Mouse (Mus musculus) G1E (cell line): Measurements from ENCODE around the gene Pnpla1. TPM values are rescaled to one million over a fixed set of nuclear protein-coding genes. Genes with fewer than 3 reads are reported as not detected.

ENCODE experiments used
- ATAC-seq: 2 replicates; pipeline ENCODE4 v1.8.0; 2016; ENCODE audit warnings: mild to moderate bottlenecking; ENCODE audit not compliant: insufficient number of reproducible peaks, poor library complexity, low FRiP score, severe bottlenecking; ENCODE audit errors: extremely low read depth
- DNase-seq: peaks from one replicate; pipeline ENCODE4 v3.0.0; 2012; ENCODE audit warnings: low spot score
- H3K27me3 ChIP-seq: 2 replicates; pipeline ENCODE4 v1.6.1; 2012; ENCODE audit warnings: mild to moderate bottlenecking, low read length, inconsistent platforms; ENCODE audit not compliant: insufficient read depth
- H3K36me3 ChIP-seq: replicated peaks from 2 replicates; pipeline ENCODE3; 2012; ENCODE audit warnings: mild to moderate bottlenecking, inconsistent platforms
- H3K4me1 ChIP-seq: 2 replicates; pipeline ENCODE4 v1.6.1; 2012; ENCODE audit warnings: low read depth, low read length, inconsistent platforms, mixed read lengths; ENCODE audit not compliant: insufficient read depth
- H3K4me3 ChIP-seq: 2 replicates; pipeline ENCODE4 v1.5.1; 2012; ENCODE audit warnings: low read depth, mild to moderate bottlenecking, inconsistent platforms, low read length, moderate library complexity, mixed read lengths
- H3K9me3 ChIP-seq: replicated peaks from 2 replicates; pipeline ENCODE4 v1.6.1; 2012; ENCODE audit warnings: inconsistent platforms
- CTCF ChIP-seq: IDR thresholded peaks from 2 replicates; pipeline ENCODE4 v1.5.1; 2012; ENCODE audit warnings: low read depth, low read length, inconsistent platforms, mixed read lengths
- GATA1 ChIP-seq: IDR thresholded peaks from 2 replicates; pipeline ENCODE4 v1.6.1; 2012; ENCODE audit warnings: borderline replicate concordance, low read length, inconsistent platforms, mixed read lengths
- GATA2 ChIP-seq: IDR thresholded peaks from 2 replicates; pipeline ENCODE4 v1.6.1; 2012; ENCODE audit warnings: low read depth, low read length, inconsistent platforms, borderline replicate concordance
- POLR2AphosphoS5 ChIP-seq: IDR thresholded peaks from 2 replicates; pipeline ENCODE4 v1.6.1; 2012; ENCODE audit warnings: low read depth, low read length, inconsistent platforms; ENCODE audit not compliant: insufficient replicate concordance
- TAL1 ChIP-seq: conservative IDR thresholded peaks from 2 replicates; pipeline ENCODE4 v1.6.1; 2012; ENCODE audit warnings: low read depth, low read length, inconsistent platforms, mixed read lengths
- polyA plus RNA-seq: library from polyadenylated mRNA; stranded (reverse); fragments of >175 nt; gene quantifications from 2 replicates; pipeline ENCODE4 v1.2.3, GENCODE M21; 2012
- total RNA-seq, 2 experiments: library from RNA; stranded (forward) in 1 of 2; stranded (reverse) in 1 of 2; fragments of 200-1000 nt in 1 of 2; fragments of >200 nt in 1 of 2; fragmentation: Nextera tagmentation in 1 of 2; gene quantifications; 2 replicates each; pipeline ENCODE4 v1.2.3; 2014 to 2017

The Pnpla1 gene
- total and polyA plus RNA-seq, 3 experiments, result not detected

GRCm38 (mm10) chr17:28875316-28875715 is 17.1 kb downstream of the Pnpla1 start:
- H3K9me3 ChIP-seq, result no peaks in the 10 kb centered on the region
- H3K4me1 ChIP-seq, result peaks cover 9% of the 10 kb centered on the region; the same call in 1 of the 2 replicates
- ATAC-seq, result no peak
- H3K36me3 ChIP-seq, result no peaks in the 10 kb centered on the region
- H3K27me3 ChIP-seq, result peaks cover 26% of the 10 kb centered on the region
- no peak overlapping the region for H3K4me3 ChIP-seq
- no peak for DNase-seq
- TF ChIP-seq TAL1 (no peak), CTCF (no peak), POLR2AphosphoS5 (no peak), GATA1 (no peak), GATA2 (no peak)

GRCm38 (mm10) chr17:28876331-28876730 is 18.1 kb downstream of the Pnpla1 start:
- no peak overlapping the region for H3K4me3 ChIP-seq
- TF ChIP-seq TAL1 (no peak), CTCF (no peak), POLR2AphosphoS5 (no peak), GATA2 (no peak), GATA1 (no peak)
- H3K27me3 ChIP-seq, result peaks cover 27% of the 10 kb centered on the region
- H3K36me3 ChIP-seq, result no peaks in the 10 kb centered on the region
- no peak for DNase-seq
- ATAC-seq, result no peak
- peaks cover 9% of the 10 kb centered on the region; the same call in 1 of the 2 replicates for H3K4me1 ChIP-seq
- no peaks in the 10 kb centered on the region for H3K9me3 ChIP-seq

- H3K36me3 ChIP-seq, result no peaks in the 10 kb centered on the region
- TF ChIP-seq GATA2 (no peak), POLR2AphosphoS5 (no peak), GATA1 (no peak), CTCF (no peak), TAL1 (no peak)
- ATAC-seq (no peak), DNase-seq (no peak)
- no peaks in the 10 kb centered on the region for H3K9me3 ChIP-seq
- peaks cover 27% of the 10 kb centered on the region for H3K27me3 ChIP-seq
- peaks cover 9% of the 10 kb centered on the region; the same call in 1 of the 2 replicates for H3K4me1 ChIP-seq
- H3K4me3 ChIP-seq, result no peak overlapping the region
These were observed 18.6 kb downstream of the Pnpla1 start for GRCm38 (mm10) chr17:28876821-28877220.

- DNase-seq, result peak; percentile 69
- no peak overlapping the region for H3K4me3 ChIP-seq
- TF ChIP-seq POLR2AphosphoS5, result no peak
- no peak for TF ChIP-seq GATA2
- TF ChIP-seq CTCF, result peak; percentile 98
- peaks cover 22% of the 10 kb centered on the region for H3K4me1 ChIP-seq
- no peaks in the 10 kb centered on the region for H3K9me3 ChIP-seq
- peaks cover 28% of the 10 kb centered on the region; the same call in 1 of the 2 replicates for H3K27me3 ChIP-seq
- no peak for ATAC-seq
- H3K36me3 ChIP-seq, result no peaks in the 10 kb centered on the region
These were observed 21.8 kb downstream of the Pnpla1 start for GRCm38 (mm10) chr17:28879931-28880391.

- ATAC-seq (no peak; the same call in 1 of the 2 replicates), DNase-seq (peak; percentile 66)
- H3K27me3 ChIP-seq, result peaks cover 30% of the 10 kb centered on the region; the same call in 1 of the 2 replicates
- H3K4me1 ChIP-seq, result peaks cover 18% of the 10 kb centered on the region
- H3K36me3 ChIP-seq, result no peaks in the 10 kb centered on the region
- peak overlapping the region; percentile 38; the same call in 1 of the 2 replicates for H3K4me3 ChIP-seq
- TF ChIP-seq GATA2 (no peak), GATA1 (no peak), TAL1 (no peak), POLR2AphosphoS5 (no peak), CTCF (no peak)
- no peaks in the 10 kb centered on the region for H3K9me3 ChIP-seq
These were observed 24.1 kb downstream of the Pnpla1 start for GRCm38 (mm10) chr17:28882316-28882715.

- ATAC-seq (no peak), DNase-seq (no peak)
- Histone ChIP-seq H3K4me3 (no peak overlapping the region), H3K9me3 (no peaks in the 10 kb centered on the region), H3K4me1 (peaks cover 18% of the 10 kb centered on the region), H3K27me3 (peaks cover 30% of the 10 kb centered on the region; the same call in 1 of the 2 replicates), H3K36me3 (no peaks in the 10 kb centered on the region)
- TF ChIP-seq POLR2AphosphoS5, result no peak
- no peak for TF ChIP-seq TAL1
- no peak for TF ChIP-seq GATA2
- no peak for TF ChIP-seq CTCF
- TF ChIP-seq GATA1, result no peak
These were observed 24.6 kb downstream of the Pnpla1 start for GRCm38 (mm10) chr17:28882810-28883209.
